Mouse (Mus musculus): ENCODE measurements around the gene Myo1a. TPM values are rescaled to one million over a fixed set of nuclear protein-coding genes. Genes with fewer than 3 reads are reported as not detected.

Gene Myo1a
- polyA plus RNA-seq, 1 experiment from 2014 or later = 0.73 TPM

GRCm38 (mm10) chr10:127736266-127736665 lies 31.3 kb downstream of the Myo1a start:
- Histone ChIP-seq H3K4me1 (ENCODE audit: control insufficient read depth, insufficient read depth, low read depth, low read length) (peaks cover 10% of the 10 kb centered on the region), H3K4me3 (ENCODE audit: low read length) (no peak overlapping the region), H3K27me3 (replicated peaks; ENCODE audit: control insufficient read depth, insufficient read depth, low read length) (no peaks in the 10 kb centered on the region), H3K4me2 (ENCODE audit: low read length) (no peak overlapping the region), H3K36me3 (ENCODE audit: control insufficient read depth, insufficient read depth, low read length) (no peaks in the 10 kb centered on the region), H3K9me3 (ENCODE audit: control insufficient read depth, low read length) (no peaks in the 10 kb centered on the region), H3K9ac (ENCODE audit: low read depth, low read length) (no peak overlapping the region), H3K27ac (ENCODE audit: low read depth, low read length) (no peak overlapping the region)
- WGBS = 84% methylated on average over 2 of the region's 2 CpGs
- no peak for ATAC-seq

- no peak for ATAC-seq
- H3K9ac ChIP-seq (ENCODE audit: low read depth, low read length) = no peak overlapping the region
- H3K27ac ChIP-seq (ENCODE audit: low read depth, low read length) = no peak overlapping the region
- WGBS = 75% methylated on average over 4 of the region's 4 CpGs
- peaks cover 4% of the 10 kb centered on the region; the same call in 1 of the 2 replicates for H3K36me3 ChIP-seq (ENCODE audit: control insufficient read depth, insufficient read depth, low read length)
- H3K9me3 ChIP-seq (ENCODE audit: control insufficient read depth, low read length) = no peaks in the 10 kb centered on the region
- H3K27me3 ChIP-seq (replicated peaks; ENCODE audit: control insufficient read depth, insufficient read depth, low read length) = no peaks in the 10 kb centered on the region
- H3K4me1 ChIP-seq (ENCODE audit: control insufficient read depth, insufficient read depth, low read depth, low read length) = peaks cover 10% of the 10 kb centered on the region
- H3K4me3 ChIP-seq (ENCODE audit: low read length) = no peak overlapping the region
- no peak overlapping the region for H3K4me2 ChIP-seq (ENCODE audit: low read length)
Observed at GRCm38 (mm10) chr10:127736916-127737315, 31.9 kb downstream of the Myo1a start.

- H3K4me2 ChIP-seq (ENCODE audit: low read length) = no peak overlapping the region
- WGBS = 27% methylated on average over 2 of the region's 2 CpGs
Observed at GRCm38 (mm10) chr10:127737552-127737951, 32.6 kb downstream of the Myo1a start.

GRCm38 (mm10) chr10:127738151-127738882 lies 33.3 kb downstream of the Myo1a start:
- no peak overlapping the region for H3K9ac ChIP-seq (ENCODE audit: low read depth, low read length)
- peaks cover 10% of the 10 kb centered on the region for H3K4me1 ChIP-seq (ENCODE audit: control insufficient read depth, insufficient read depth, low read depth, low read length)
- no peak overlapping the region for H3K4me3 ChIP-seq (ENCODE audit: low read length)
- peaks cover 17% of the 10 kb centered on the region for H3K36me3 ChIP-seq (ENCODE audit: control insufficient read depth, insufficient read depth, low read length)
- H3K27ac ChIP-seq (ENCODE audit: low read depth, low read length) = no peak overlapping the region
- peak overlapping the region; percentile 67; the same call in 1 of the 2 replicates for H3K4me2 ChIP-seq (ENCODE audit: low read length)
- H3K27me3 ChIP-seq (replicated peaks; ENCODE audit: control insufficient read depth, insufficient read depth, low read length) = no peaks in the 10 kb centered on the region
- no peak for ATAC-seq
- WGBS = 46% methylated on average over 13 of the region's 13 CpGs
- H3K9me3 ChIP-seq (ENCODE audit: control insufficient read depth, low read length) = no peaks in the 10 kb centered on the region

More at GRCm38 (mm10) chr10:127737552-127737951, 32.6 kb downstream of the Myo1a start:
- H3K4me1 ChIP-seq (ENCODE audit: control insufficient read depth, insufficient read depth, low read depth, low read length) = peaks cover 10% of the 10 kb centered on the region
- ATAC-seq = no peak
- H3K4me3 ChIP-seq (ENCODE audit: low read length) = no peak overlapping the region
- H3K9me3 ChIP-seq (ENCODE audit: control insufficient read depth, low read length) = no peaks in the 10 kb centered on the region
- no peak overlapping the region for H3K9ac ChIP-seq (ENCODE audit: low read depth, low read length)
- H3K27me3 ChIP-seq (replicated peaks; ENCODE audit: control insufficient read depth, insufficient read depth, low read length) = no peaks in the 10 kb centered on the region
- H3K27ac ChIP-seq (ENCODE audit: low read depth, low read length) = no peak overlapping the region
- peaks cover 9% of the 10 kb centered on the region for H3K36me3 ChIP-seq (ENCODE audit: control insufficient read depth, insufficient read depth, low read length)

GRCm38 (mm10) chr10:127739083-127739660 lies 34.2 kb downstream of the Myo1a start, which contains the start of gene Zbtb39:
TSS of gene Zbtb39 (plus strand) at chr10:127739538.
- no peaks in the 10 kb centered on the region for H3K27me3 ChIP-seq (replicated peaks; ENCODE audit: control insufficient read depth, insufficient read depth, low read length)
- no peaks in the 10 kb centered on the region for H3K9me3 ChIP-seq (ENCODE audit: control insufficient read depth, low read length)
- H3K4me2 ChIP-seq (ENCODE audit: low read length) = peak within 1 kb of the TSS; percentile 67
- 2% methylated on average over 20 of the region's 61 CpGs for WGBS
- H3K36me3 ChIP-seq (ENCODE audit: control insufficient read depth, insufficient read depth, low read length) = peaks cover 25% of the 10 kb centered on the region
- H3K27ac ChIP-seq (ENCODE audit: low read depth, low read length) = peak within 1 kb of the TSS; percentile 81
- peaks cover 10% of the 10 kb centered on the region for H3K4me1 ChIP-seq (ENCODE audit: control insufficient read depth, insufficient read depth, low read depth, low read length)
- ATAC-seq = peak; percentile 90
- H3K4me3 ChIP-seq (ENCODE audit: low read length) = peak within 1 kb of the TSS; percentile 92
- peak within 1 kb of the TSS; percentile 98 for H3K9ac ChIP-seq (ENCODE audit: low read depth, low read length)

- WGBS = 0% methylated on average over 24 of the region's 55 CpGs
- peak; percentile 81 for ATAC-seq
- peak overlapping the region; percentile 81 for H3K27ac ChIP-seq (ENCODE audit: low read depth, low read length)
- peaks cover 10% of the 10 kb centered on the region for H3K4me1 ChIP-seq (ENCODE audit: control insufficient read depth, insufficient read depth, low read depth, low read length)
- no peaks in the 10 kb centered on the region for H3K27me3 ChIP-seq (replicated peaks; ENCODE audit: control insufficient read depth, insufficient read depth, low read length)
- no peaks in the 10 kb centered on the region for H3K9me3 ChIP-seq (ENCODE audit: control insufficient read depth, low read length)
- H3K4me2 ChIP-seq (ENCODE audit: low read length) = peak overlapping the region; percentile 67
- H3K9ac ChIP-seq (ENCODE audit: low read depth, low read length) = peak overlapping the region; percentile 98
- H3K4me3 ChIP-seq (ENCODE audit: low read length) = peak overlapping the region; percentile 92
- peaks cover 30% of the 10 kb centered on the region for H3K36me3 ChIP-seq (ENCODE audit: control insufficient read depth, insufficient read depth, low read length)
Observed at GRCm38 (mm10) chr10:127739661-127740161, 34.7 kb downstream of the Myo1a start.

GRCm38 (mm10) chr10:127744661-127745060 lies 39.7 kb downstream of the Myo1a start:
- Histone ChIP-seq H3K9me3 (ENCODE audit: control insufficient read depth, low read length) (no peaks in the 10 kb centered on the region), H3K4me3 (ENCODE audit: low read length) (no peak overlapping the region), H3K9ac (ENCODE audit: low read depth, low read length) (no peak overlapping the region), H3K27ac (ENCODE audit: low read depth, low read length) (no peak overlapping the region), H3K27me3 (replicated peaks; ENCODE audit: control insufficient read depth, insufficient read depth, low read length) (no peaks in the 10 kb centered on the region), H3K4me1 (ENCODE audit: control insufficient read depth, insufficient read depth, low read depth, low read length) (peaks cover 10% of the 10 kb centered on the region), H3K4me2 (ENCODE audit: low read length) (no peak overlapping the region), H3K36me3 (ENCODE audit: control insufficient read depth, insufficient read depth, low read length) (peaks cover 37% of the 10 kb centered on the region)
- no peak for ATAC-seq
- WGBS = 72% methylated on average over 5 of the region's 5 CpGs

GRCm38 (mm10) chr10:127745886-127746285 lies 40.9 kb downstream of the Myo1a start:
- Histone ChIP-seq H3K36me3 (ENCODE audit: control insufficient read depth, insufficient read depth, low read length) (peaks cover 37% of the 10 kb centered on the region), H3K4me3 (ENCODE audit: low read length) (no peak overlapping the region), H3K9me3 (ENCODE audit: control insufficient read depth, low read length) (no peaks in the 10 kb centered on the region), H3K9ac (ENCODE audit: low read depth, low read length) (no peak overlapping the region), H3K27me3 (replicated peaks; ENCODE audit: control insufficient read depth, insufficient read depth, low read length) (no peaks in the 10 kb centered on the region), H3K27ac (ENCODE audit: low read depth, low read length) (no peak overlapping the region), H3K4me1 (ENCODE audit: control insufficient read depth, insufficient read depth, low read depth, low read length) (peaks cover 4% of the 10 kb centered on the region), H3K4me2 (ENCODE audit: low read length) (no peak overlapping the region)
- ATAC-seq = no peak
- 72% methylated on average over 5 of the region's 5 CpGs for WGBS

GRCm38 (mm10) chr10:127747254-127747653 lies 42.3 kb downstream of the Myo1a start:
- H3K27ac ChIP-seq (ENCODE audit: low read depth, low read length) = no peak overlapping the region
- no peak for ATAC-seq
- no peak overlapping the region for H3K4me3 ChIP-seq (ENCODE audit: low read length)
- peaks cover 30% of the 10 kb centered on the region for H3K36me3 ChIP-seq (ENCODE audit: control insufficient read depth, insufficient read depth, low read length)
- no peaks in the 10 kb centered on the region for H3K9me3 ChIP-seq (ENCODE audit: control insufficient read depth, low read length)
- WGBS = 95% methylated on average over 8 of the region's 8 CpGs
- peaks cover 2% of the 10 kb centered on the region; the same call in 1 of the 2 replicates for H3K4me1 ChIP-seq (ENCODE audit: control insufficient read depth, insufficient read depth, low read depth, low read length)
- H3K9ac ChIP-seq (ENCODE audit: low read depth, low read length) = no peak overlapping the region
- no peaks in the 10 kb centered on the region for H3K27me3 ChIP-seq (replicated peaks; ENCODE audit: control insufficient read depth, insufficient read depth, low read length)
- H3K4me2 ChIP-seq (ENCODE audit: low read length) = no peak overlapping the region

Measured in hindbrain, embryonic 16.5 days (tissue).